Mouse (Mus musculus) small intestine, adult 2 months (tissue): Measurements from ENCODE around the gene Snx33.

ENCODE experiments used
- CTCF ChIP-seq: fragments of 200-500 bp; IDR thresholded peaks from 2 replicates; pipeline ENCODE4 v1.5.1; 2012; ENCODE audit warnings: low read depth, mild to moderate bottlenecking, control low read depth, inconsistent platforms, low read length, moderate library complexity, mixed read lengths; ENCODE audit not compliant: insufficient replicate concordance, insufficient read length; ENCODE audit errors: extremely low read depth
- POLR2A ChIP-seq: fragments of 200-500 bp; IDR thresholded peaks from 2 replicates; pipeline ENCODE4 v1.6.1; 2012; ENCODE audit warnings: low read depth, mild to moderate bottlenecking, control low read depth, inconsistent platforms, low read length, moderate library complexity

DNA sequence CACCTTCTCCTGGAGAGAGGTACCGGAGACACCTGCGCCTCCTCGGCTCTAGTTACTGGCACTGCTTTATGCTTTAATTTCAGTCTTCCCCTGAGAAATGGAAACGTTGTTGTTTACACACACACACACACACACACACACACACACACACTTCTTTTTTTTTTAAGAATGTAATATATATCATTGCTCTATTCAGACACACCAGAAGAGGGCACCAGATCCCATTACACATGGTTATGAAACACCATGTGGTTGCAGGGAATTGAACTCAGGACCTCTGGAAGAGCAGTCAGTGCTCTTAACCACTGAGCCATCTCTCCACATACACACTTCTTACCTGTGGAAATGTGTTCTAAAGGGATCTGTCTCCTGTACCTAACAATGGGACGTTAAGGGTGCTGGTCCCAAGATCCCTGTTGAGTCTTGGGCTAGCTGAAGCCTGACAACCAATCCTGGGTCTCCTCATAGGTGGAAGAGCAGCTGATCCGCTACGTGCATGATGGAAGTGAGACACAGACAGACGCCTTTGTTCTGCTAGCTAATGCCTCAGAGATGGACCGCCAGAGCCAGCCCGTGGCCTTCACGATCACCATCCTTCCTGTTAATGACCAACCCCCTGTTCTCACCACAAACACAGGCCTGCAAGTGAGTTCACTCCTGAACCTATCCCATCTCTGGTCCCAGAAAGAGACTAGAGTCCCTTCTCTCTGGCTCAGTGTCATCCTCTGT, 37.5 kb downstream of the Snx33 start:
- TF ChIP-seq POLR2A (no peak), CTCF (no peak)
